Mouse (Mus musculus): ENCODE results near the gene Kantr. TPM values are rescaled to one million over a fixed set of nuclear protein-coding genes. Genes with fewer than 3 reads are reported as not detected.
"Not testable (repeated sequence)": the region's sequence is repeated elsewhere in the genome, so short reads cannot be mapped to it uniquely, and the experiment has no call there.

Kantr gene
- 1 to 10 TPM; 1.2 to 4.0 (median 2.4) TPM for total RNA-seq (2022)

GRCm38 (mm10) chrX:152326996-152327688 lies at the start of gene Kantr:
Gene Kantr, minus strand, starts transcription at chrX:152327495.
- DNase-seq (ENCODE audit: low spot score in 2 of 2): peak; percentile 64 to 75

- peak in 1 of 2 experiments; percentile 6 for DNase-seq (ENCODE audit: low spot score in 2 of 2)
Measured at GRCm38 (mm10) chrX:152368397-152369273, 41.3 kb upstream of the Kantr start, which contains the start of gene Gpr173. Gene Gpr173, minus strand, starts transcription at chrX:152368704.

GRCm38 (mm10) chrX:152368054-152368396 lies 40.7 kb upstream of the Kantr start:
- DNase-seq (ENCODE audit: low spot score in 2 of 2): no peak

GRCm38 (mm10) chrX:152366418-152366817 lies 39.1 kb upstream of the Kantr start:
- no peak for DNase-seq (ENCODE audit: low spot score in 2 of 2)

- DNase-seq (ENCODE audit: low spot score in 2 of 2): no peak
Measured at GRCm38 (mm10) chrX:152352553-152353153, 25.4 kb upstream of the Kantr start.

- no peak for DNase-seq (ENCODE audit: low spot score in 2 of 2)
Measured at GRCm38 (mm10) chrX:152347041-152347440, 19.7 kb upstream of the Kantr start.

GRCm38 (mm10) chrX:152346587-152346986 lies 19.3 kb upstream of the Kantr start:
- no peak for DNase-seq (ENCODE audit: low spot score in 2 of 2)

- no peak for DNase-seq (ENCODE audit: low spot score in 2 of 2)
Measured at GRCm38 (mm10) chrX:152342903-152343302, 15.6 kb upstream of the Kantr start.

- peak; percentile 86 to 90 for DNase-seq (ENCODE audit: low spot score in 2 of 2)
Measured at GRCm38 (mm10) chrX:152342358-152342901, 15.1 kb upstream of the Kantr start, which contains the start of gene Tspyl2. Gene Tspyl2, minus strand, starts transcription at chrX:152342425.

- DNase-seq (ENCODE audit: low spot score in 2 of 2): no peak
Measured at GRCm38 (mm10) chrX:152341496-152341895, 14.2 kb upstream of the Kantr start.

GRCm38 (mm10) chrX:152336546-152337332 lies 9.4 kb upstream of the Kantr start:
- DNase-seq (ENCODE audit: low spot score in 2 of 2): peak; percentile 85 to 89

GRCm38 (mm10) chrX:152336123-152336522 lies 8.8 kb upstream of the Kantr start:
- DNase-seq (ENCODE audit: low spot score in 2 of 2): not testable (repeated sequence)

GRCm38 (mm10) chrX:152329400-152329799 lies 2.1 kb upstream of the Kantr start:
- DNase-seq (ENCODE audit: low spot score in 2 of 2): not testable (repeated sequence)

GRCm38 (mm10) chrX:152327689-152328052 lies 376 bp upstream of the Kantr start:
- no peak for DNase-seq (ENCODE audit: low spot score in 2 of 2)

GRCm38 (mm10) chrX:152323584-152323983 lies 3.7 kb downstream of the Kantr start:
- DNase-seq (ENCODE audit: low spot score in 2 of 2): no peak

GRCm38 (mm10) chrX:152322776-152323175 lies 4.5 kb downstream of the Kantr start:
- DNase-seq (ENCODE audit: low spot score in 2 of 2): no peak

- no peak for DNase-seq (ENCODE audit: low spot score in 2 of 2)
Measured at GRCm38 (mm10) chrX:152320535-152320934, 6.8 kb downstream of the Kantr start.

GRCm38 (mm10) chrX:152307942-152308341 lies 19.4 kb downstream of the Kantr start:
- DNase-seq (ENCODE audit: low spot score in 2 of 2): no peak

GRCm38 (mm10) chrX:152307371-152307770 lies 19.9 kb downstream of the Kantr start:
- no peak for DNase-seq (ENCODE audit: low spot score in 2 of 2)

GRCm38 (mm10) chrX:152306224-152306623 lies 21.1 kb downstream of the Kantr start:
- DNase-seq (ENCODE audit: low spot score in 2 of 2): no peak

GRCm38 (mm10) chrX:152287026-152287425 lies 40.3 kb downstream of the Kantr start:
- not testable (repeated sequence) for DNase-seq (ENCODE audit: low spot score in 2 of 2)
